Mouse (Mus musculus) neutrophil, adult 83 days (primary cell): Measurements from ENCODE around the gene Ambp. TPM values are rescaled to one million over a fixed set of nuclear protein-coding genes. Genes with fewer than 3 reads are reported as not detected.

Source experiments
- total RNA-seq, 2 experiments: library from RNA; stranded (reverse); gene quantifications; one replicate each; pipeline ENCODE4 v1.2.4; 2023

The Ambp gene
- total RNA-seq = not detected

DNA sequence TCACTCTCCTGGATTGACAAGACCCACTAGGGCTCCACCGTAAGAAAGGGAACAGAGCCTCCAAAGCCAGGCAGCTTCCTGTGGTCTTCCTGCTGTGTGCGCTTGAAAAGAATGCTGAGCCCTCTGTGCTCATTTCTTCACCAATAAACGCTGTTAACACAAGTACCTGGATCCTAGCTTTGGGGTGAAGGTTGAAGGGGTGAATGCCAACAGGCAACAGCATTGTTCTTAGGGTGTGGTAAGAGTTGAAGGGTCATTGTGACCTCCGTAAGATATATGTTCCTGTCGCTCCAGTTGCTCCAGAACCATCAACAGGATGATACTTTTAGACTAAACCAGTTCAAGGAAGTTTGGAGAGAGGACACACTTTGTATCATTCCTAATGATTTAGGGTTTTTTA, at the start of gene Ambp:
Ambp (minus strand) TSS at position 101 of the 400 bp plus-strand sequence.

DNA sequence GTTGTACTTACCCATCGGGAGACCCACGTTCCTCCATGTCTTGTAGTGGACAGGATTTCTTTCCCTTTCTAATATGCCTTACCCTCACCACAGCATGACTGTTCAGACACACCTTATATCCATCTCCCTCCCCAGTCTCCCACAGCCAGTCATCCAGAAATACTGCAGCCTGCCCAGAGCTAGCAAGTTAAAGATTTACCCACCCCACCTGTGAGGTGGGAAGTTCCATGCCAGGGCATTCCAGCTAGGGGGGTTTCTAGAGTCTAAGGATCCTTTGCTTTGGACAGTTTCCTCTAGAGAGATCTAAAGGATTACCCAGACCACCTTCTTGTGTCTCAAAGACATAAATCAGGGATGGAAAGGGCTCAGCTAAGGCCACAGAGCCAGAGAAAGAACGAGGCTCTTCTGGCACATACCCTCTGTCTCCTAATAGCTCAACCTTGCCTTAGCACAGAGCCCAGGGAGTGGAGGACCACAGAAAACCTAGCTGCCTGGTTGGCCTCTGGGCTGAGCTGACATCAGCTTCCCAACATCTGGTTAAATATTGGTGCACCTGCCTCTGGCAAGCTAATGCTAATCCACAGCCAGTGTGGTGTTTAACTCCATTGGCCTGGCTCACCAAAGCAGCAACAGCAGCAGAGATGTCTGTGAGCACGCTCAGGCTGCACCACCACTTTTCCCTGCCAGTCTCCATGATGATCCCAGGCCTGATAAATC, 17.5 kb upstream of the Ambp start, which contains the start of gene Kif12:
Kif12 (minus strand) TSS at position 163 of the 717 bp plus-strand sequence.

Other genes with a start within 250 kb of the Ambp start
- under 1 TPM in 1 of 2 experiments, not detected in 1; 0.09 TPM for gene Zfp618, start 189.2 kb downstream of the Ambp start, total RNA-seq
- gene Kif12, start 17.3 kb upstream of the Ambp start, total RNA-seq = not detected
- under 1 TPM; 0.39 to 0.51 TPM for gene Col27a1, start 59.2 kb upstream of the Ambp start, total RNA-seq
- 10 to 100 TPM; 39.2 to 49.8 TPM for gene Orm1, start 189.8 kb upstream of the Ambp start, total RNA-seq
- gene Orm3, start 201.4 kb upstream of the Ambp start, total RNA-seq = not detected
- 1 to 10 TPM; 2.1 to 2.2 TPM for gene Orm2, start 207.7 kb upstream of the Ambp start, total RNA-seq
- gene Akna, start 248.6 kb upstream of the Ambp start, total RNA-seq = 100 to 1,000 TPM; 236 to 274 TPM